Mouse (Mus musculus) liver, embryonic 13.5 days (tissue): ENCODE measurements around the gene Itgb5. TPM values are rescaled to one million over a fixed set of nuclear protein-coding genes. Genes with fewer than 3 reads are reported as not detected.

Source experiments
- ATAC-seq: fragments of 200-750 bp; cut with Nextera tagmentation; 2 replicates; pipeline ENCODE4 v1.8.0; 2017; ENCODE audit warnings: low read depth, mild to moderate bottlenecking, moderate number of reproducible peaks, moderate library complexity
- DNase-seq: peaks from one replicate; pipeline ENCODE4 v3.0.0; 2022
- H3K27ac ChIP-seq: fragments of 300-500 bp; sonication (generic); 2 replicates; pipeline ENCODE4 v1.5.1; 2015; ENCODE audit warnings: moderate library complexity, mild to moderate bottlenecking, inconsistent platforms
- H3K27me3 ChIP-seq: fragments of 300-500 bp; sonication (generic); 2 replicates; pipeline ENCODE4 v1.6.1; 2015; ENCODE audit warnings: mild to moderate bottlenecking, inconsistent platforms
- H3K36me3 ChIP-seq: fragments of 300-500 bp; sonication (generic); 2 replicates; pipeline ENCODE4 v1.6.1; 2015; ENCODE audit warnings: mild to moderate bottlenecking, inconsistent platforms
- H3K4me1 ChIP-seq: fragments of 300-500 bp; sonication (generic); replicated peaks from 2 replicates; pipeline ENCODE4 v1.6.1; 2015; ENCODE audit warnings: inconsistent platforms
- H3K4me2 ChIP-seq: fragments of 300-500 bp; sonication (generic); 2 replicates; pipeline ENCODE4 v1.6.1; 2015; ENCODE audit warnings: inconsistent platforms, mild to moderate bottlenecking, moderate library complexity
- H3K4me3 ChIP-seq: fragments of 300-500 bp; sonication (generic); replicated peaks from 2 replicates; pipeline ENCODE4 v1.5.1; 2015; ENCODE audit warnings: mild to moderate bottlenecking, inconsistent platforms
- H3K9ac ChIP-seq: fragments of 300-500 bp; sonication (generic); 2 replicates; pipeline ENCODE4 v1.6.1; 2015; ENCODE audit warnings: mild to moderate bottlenecking, inconsistent platforms
- H3K9me3 ChIP-seq: fragments of 300-500 bp; sonication (generic); replicated peaks from 2 replicates; pipeline ENCODE4 v1.6.1; 2016; ENCODE audit warnings: inconsistent platforms
- WGBS: fragments of 180-500 bp; shearing (Covaris S2); methylation state at CpG from one replicate; pipeline ENCODE4 v1.1.7; 2015; ENCODE audit not compliant: insufficient replicate concordance; 5-methylcytosine and 5-hydroxymethylcytosine counted together
- polyA plus RNA-seq: library from polyadenylated mRNA; unstranded; fragments of >200 nt; fragmentation: Nextera tagmentation; extraction: Ambion mirVana; gene quantifications from 2 replicates; pipeline ENCODE4 v1.2.1, GENCODE M21; 2015

Itgb5 gene
- polyA plus RNA-seq, 1 experiment from 2014 or later: 10.9 TPM

GRCm38 (mm10) chr16:33797860-33798259 lies 31.6 kb upstream of the Itgb5 start:
- WGBS: 36% methylated on average over 5 of the region's 5 CpGs
- no peak for DNase-seq
- ATAC-seq: no peak
- no peak overlapping the region for H3K27ac ChIP-seq
- H3K4me1 ChIP-seq: peaks cover 22% of the 10 kb centered on the region
- H3K36me3 ChIP-seq: no peaks in the 10 kb centered on the region
- no peaks in the 10 kb centered on the region for H3K9me3 ChIP-seq
- H3K4me3 ChIP-seq: no peak overlapping the region
- no peak overlapping the region for H3K4me2 ChIP-seq
- no peak overlapping the region for H3K9ac ChIP-seq
- no peaks in the 10 kb centered on the region for H3K27me3 ChIP-seq

- no peak overlapping the region for H3K9ac ChIP-seq
- H3K4me1 ChIP-seq: no peaks in the 10 kb centered on the region
- H3K36me3 ChIP-seq: no peaks in the 10 kb centered on the region
- no peak overlapping the region for H3K4me3 ChIP-seq
- WGBS: 73% methylated on average over 3 of the region's 3 CpGs
- ATAC-seq (no peak), DNase-seq (no peak)
- no peak overlapping the region for H3K27ac ChIP-seq
- H3K9me3 ChIP-seq: no peaks in the 10 kb centered on the region
- no peaks in the 10 kb centered on the region for H3K27me3 ChIP-seq
- H3K4me2 ChIP-seq: no peak overlapping the region
Measured at GRCm38 (mm10) chr16:33810002-33810401, 19.5 kb upstream of the Itgb5 start.

GRCm38 (mm10) chr16:33818413-33819165 lies 10.9 kb upstream of the Itgb5 start:
- ATAC-seq: no peak
- Histone ChIP-seq H3K27ac (no peak overlapping the region), H3K4me2 (no peak overlapping the region), H3K36me3 (no peaks in the 10 kb centered on the region), H3K4me1 (0 out of 2 replicates have a peak, but pooled peaks cover 5% of the 10 kb centered on the region), H3K4me3 (no peak overlapping the region), H3K27me3 (no peaks in the 10 kb centered on the region), H3K9ac (no peak overlapping the region), H3K9me3 (no peaks in the 10 kb centered on the region)
- WGBS: 76% methylated on average over 7 of the region's 7 CpGs
- no peak for DNase-seq

GRCm38 (mm10) chr16:33820269-33821178 lies 8.9 kb upstream of the Itgb5 start:
- Histone ChIP-seq H3K36me3 (no peaks in the 10 kb centered on the region), H3K4me3 (no peak overlapping the region), H3K9me3 (no peaks in the 10 kb centered on the region), H3K4me2 (no peak overlapping the region), H3K9ac (no peak overlapping the region), H3K4me1 (0 out of 2 replicates have a peak, but pooled peaks cover 5% of the 10 kb centered on the region), H3K27ac (no peak overlapping the region), H3K27me3 (no peaks in the 10 kb centered on the region)
- DNase-seq: peak; percentile 40
- WGBS: 17% methylated on average over 17 of the region's 17 CpGs
- no peak for ATAC-seq

- H3K9ac ChIP-seq: no peak overlapping the region
- no peak overlapping the region for H3K4me2 ChIP-seq
- DNase-seq (no peak), ATAC-seq (no peak)
- peaks cover 26% of the 10 kb centered on the region for H3K27me3 ChIP-seq
- H3K4me1 ChIP-seq: peaks cover 13% of the 10 kb centered on the region; the same call in 1 of the 2 replicates
- no peak overlapping the region for H3K4me3 ChIP-seq
- 85% methylated on average over 6 of the region's 6 CpGs for WGBS
- no peak overlapping the region for H3K27ac ChIP-seq
- H3K36me3 ChIP-seq: no peaks in the 10 kb centered on the region
- no peaks in the 10 kb centered on the region for H3K9me3 ChIP-seq
Measured at GRCm38 (mm10) chr16:33824603-33825002, 4.9 kb upstream of the Itgb5 start.

GRCm38 (mm10) chr16:33828496-33828895 lies 969 bp upstream of the Itgb5 start:
- DNase-seq (no peak), ATAC-seq (no peak)
- 61% methylated on average over 7 of the region's 7 CpGs for WGBS
- peak overlapping the region; percentile 71; the same call in 1 of the 2 replicates for H3K4me2 ChIP-seq
- no peak overlapping the region for H3K9ac ChIP-seq
- peaks cover 23% of the 10 kb centered on the region for H3K4me1 ChIP-seq
- H3K27ac ChIP-seq: no peak overlapping the region
- no peaks in the 10 kb centered on the region for H3K36me3 ChIP-seq
- H3K9me3 ChIP-seq: no peaks in the 10 kb centered on the region
- peaks cover 64% of the 10 kb centered on the region for H3K27me3 ChIP-seq
- no peak overlapping the region for H3K4me3 ChIP-seq

- no peaks in the 10 kb centered on the region for H3K9me3 ChIP-seq
- DNase-seq: no peak
- peak overlapping the region; percentile 45 for H3K27ac ChIP-seq
- H3K4me3 ChIP-seq: peak overlapping the region; percentile 67
- under 1% methylated on average over 74 of the region's 76 CpGs for WGBS
- peak; percentile 19; the same call in 1 of the 2 replicates for ATAC-seq
- H3K27me3 ChIP-seq: peaks cover 79% of the 10 kb centered on the region
- no peaks in the 10 kb centered on the region for H3K36me3 ChIP-seq
- peak overlapping the region; percentile 71 for H3K4me2 ChIP-seq
- H3K4me1 ChIP-seq: peaks cover 37% of the 10 kb centered on the region
- peak overlapping the region; percentile 62 for H3K9ac ChIP-seq
Measured at GRCm38 (mm10) chr16:33829842-33830511, 512 bp downstream of the Itgb5 start.

- no peak overlapping the region; the same call in 1 of the 2 replicates for H3K27ac ChIP-seq
- H3K4me3 ChIP-seq: peak overlapping the region; percentile 67
- H3K4me1 ChIP-seq: peaks cover 40% of the 10 kb centered on the region
- peak overlapping the region; percentile 71 for H3K4me2 ChIP-seq
- DNase-seq: no peak
- no peak for ATAC-seq
- no peaks in the 10 kb centered on the region for H3K9me3 ChIP-seq
- no peaks in the 10 kb centered on the region for H3K36me3 ChIP-seq
- 6% methylated on average over 18 of the region's 18 CpGs for WGBS
- H3K27me3 ChIP-seq: peaks cover 85% of the 10 kb centered on the region
- H3K9ac ChIP-seq: peak overlapping the region; percentile 62
Measured at GRCm38 (mm10) chr16:33830512-33831105, 1.1 kb downstream of the Itgb5 start.

- ATAC-seq (no peak), DNase-seq (no peak)
- H3K4me2 ChIP-seq: peak overlapping the region; percentile 64; the same call in 1 of the 2 replicates
- H3K4me3 ChIP-seq: no peak overlapping the region
- peaks cover 92% of the 10 kb centered on the region for H3K27me3 ChIP-seq
- H3K36me3 ChIP-seq: no peaks in the 10 kb centered on the region
- H3K4me1 ChIP-seq: peaks cover 52% of the 10 kb centered on the region
- no peak overlapping the region for H3K27ac ChIP-seq
- WGBS: 60% methylated on average over 6 of the region's 6 CpGs
- H3K9me3 ChIP-seq: no peaks in the 10 kb centered on the region
- no peak overlapping the region for H3K9ac ChIP-seq
Measured at GRCm38 (mm10) chr16:33832057-33832456, 2.6 kb downstream of the Itgb5 start.

- H3K27ac ChIP-seq: peak overlapping the region; percentile 59
Measured at GRCm38 (mm10) chr16:33832728-33833428, 3.4 kb downstream of the Itgb5 start.

More at GRCm38 (mm10) chr16:33832728-33833428, 3.4 kb downstream of the Itgb5 start:
- ATAC-seq: no peak
- 5% methylated on average over 21 of the region's 21 CpGs for WGBS
- Histone ChIP-seq H3K4me2 (peak overlapping the region; percentile 64), H3K9ac (no peak overlapping the region), H3K4me1 (peaks cover 57% of the 10 kb centered on the region), H3K27me3 (peaks cover 85% of the 10 kb centered on the region), H3K4me3 (peak overlapping the region; percentile 37), H3K9me3 (no peaks in the 10 kb centered on the region), H3K36me3 (no peaks in the 10 kb centered on the region)
- no peak for DNase-seq
